Mouse (Mus musculus) layer of hippocampus, adult 2 months (tissue): ENCODE data around the gene Samsn1. TPM values are rescaled to one million over a fixed set of nuclear protein-coding genes. Genes with fewer than 3 reads are reported as not detected.

Experiments used
- DNase-seq, 2 experiments: peaks; one replicate each; pipeline ENCODE4 v3.0.0; 2022; ENCODE audit warnings: low spot score in 2 of 2
- H3K27ac ChIP-seq: fragments of 200-600 bp; 2 replicates; pipeline ENCODE4 v1.8.1; 2022
- H3K4me3 ChIP-seq: fragments of 200-600 bp; 2 replicates; pipeline ENCODE4 v1.8.1; 2022; ENCODE audit warnings: mild to moderate bottlenecking
- CTCF ChIP-seq: fragments of 200-600 bp; conservative IDR thresholded peaks from 2 replicates; pipeline ENCODE4 v1.8.1; 2022; ENCODE audit warnings: antibody characterized with exemption, mild to moderate bottlenecking, moderate library complexity
- total RNA-seq, 2 experiments: library from RNA; stranded (reverse); gene quantifications; 2 replicates each; pipeline ENCODE4 v1.2.3; 2021

The Samsn1 gene
- total RNA-seq, 2 experiments from 2014 or later, result 0.97 to 1.2 TPM

- no peak overlapping the region for H3K27ac ChIP-seq
- no peak overlapping the region for H3K4me3 ChIP-seq
- no peak for TF ChIP-seq CTCF
- DNase-seq, result no peak
Measured at GRCm38 (mm10) chr16:75920870-75921269, 101.2 kb downstream of the Samsn1 start.

- Histone ChIP-seq H3K4me3 (no peak overlapping the region), H3K27ac (no peak overlapping the region)
- no peak for TF ChIP-seq CTCF
- no peak for DNase-seq
Measured at GRCm38 (mm10) chr16:75919298-75919697, 102.8 kb downstream of the Samsn1 start.

- TF ChIP-seq CTCF, result no peak
- H3K4me3 ChIP-seq, result no peak overlapping the region
- DNase-seq, result no peak
- no peak overlapping the region for H3K27ac ChIP-seq
Measured at GRCm38 (mm10) chr16:75917712-75918111, 104.4 kb downstream of the Samsn1 start.

- H3K4me3 ChIP-seq, result no peak overlapping the region
- no peak for DNase-seq
- no peak overlapping the region for H3K27ac ChIP-seq
- TF ChIP-seq CTCF, result no peak
Measured at GRCm38 (mm10) chr16:75912051-75912450, 110.0 kb downstream of the Samsn1 start.

- no peak overlapping the region for H3K4me3 ChIP-seq
- TF ChIP-seq CTCF, result no peak
- DNase-seq, result no peak
- H3K27ac ChIP-seq, result no peak overlapping the region
Measured at GRCm38 (mm10) chr16:75908635-75909494, 113.2 kb downstream of the Samsn1 start.

GRCm38 (mm10) chr16:75906790-75907189, 115.3 kb downstream of the Samsn1 start:
- H3K27ac ChIP-seq, result no peak overlapping the region
- no peak for DNase-seq
- no peak overlapping the region for H3K4me3 ChIP-seq
- TF ChIP-seq CTCF, result no peak

GRCm38 (mm10) chr16:75906260-75906659, 115.8 kb downstream of the Samsn1 start:
- Histone ChIP-seq H3K4me3 (no peak overlapping the region), H3K27ac (no peak overlapping the region)
- DNase-seq, result no peak
- no peak for TF ChIP-seq CTCF

GRCm38 (mm10) chr16:75905324-75905723, 116.8 kb downstream of the Samsn1 start:
- DNase-seq, result no peak
- Histone ChIP-seq H3K4me3 (no peak overlapping the region), H3K27ac (no peak overlapping the region)
- no peak for TF ChIP-seq CTCF

GRCm38 (mm10) chr16:75904072-75904471, 118.0 kb downstream of the Samsn1 start:
- no peak overlapping the region for H3K27ac ChIP-seq
- TF ChIP-seq CTCF, result no peak
- no peak for DNase-seq
- no peak overlapping the region for H3K4me3 ChIP-seq

- TF ChIP-seq CTCF, result no peak
- Histone ChIP-seq H3K4me3 (no peak overlapping the region), H3K27ac (no peak overlapping the region)
- no peak for DNase-seq
Measured at GRCm38 (mm10) chr16:75903028-75903427, 119.1 kb downstream of the Samsn1 start.

GRCm38 (mm10) chr16:75899885-75900620, 122.0 kb downstream of the Samsn1 start:
- TF ChIP-seq CTCF, result no peak
- Histone ChIP-seq H3K4me3 (no peak overlapping the region), H3K27ac (no peak overlapping the region)
- no peak for DNase-seq

GRCm38 (mm10) chr16:75897828-75898367, 124.2 kb downstream of the Samsn1 start:
- Histone ChIP-seq H3K27ac (no peak overlapping the region), H3K4me3 (no peak overlapping the region)
- no peak for DNase-seq
- TF ChIP-seq CTCF, result no peak

GRCm38 (mm10) chr16:75894263-75894901, 127.7 kb downstream of the Samsn1 start:
- no peak overlapping the region for H3K4me3 ChIP-seq
- H3K27ac ChIP-seq, result no peak overlapping the region
- DNase-seq, result no peak
- TF ChIP-seq CTCF, result no peak
